Comparison of ENCODE assay signal across 8 mouse cellular contexts in genomic region chr7:45570103-45570741, GRCm38 (mm10). TPM values are rescaled to one million over a fixed set of nuclear protein-coding genes. Genes with fewer than 3 reads are reported as not detected.
DNase-seq lines count a peak whose midpoint lies in the region; ATAC-seq and TF ChIP-seq lines count a peak whose summit lies in the region.

Bcat2 (plus strand) TSS chr7:45570153.

- H3K27ac ChIP-seq in hindbrain, embryonic 11.5 days (ENCODE audit: low read depth, low read length) = peak within 1 kb of the TSS; percentile 74
- H3K27ac ChIP-seq in lung, embryonic 16.5 days (ENCODE audit: low read length) = peak within 1 kb of the TSS; percentile 93

- no peaks in the 10 kb centered on the region for H3K9me3 ChIP-seq in hindbrain, embryonic 11.5 days (ENCODE audit: control insufficient read depth, low read length)
- no peaks in the 10 kb centered on the region for H3K9me3 ChIP-seq in lung, embryonic 16.5 days (ENCODE audit: control insufficient read depth, low read length)

- DNase-seq in Patski (ENCODE audit: low read depth, low spot score) = no peak
- peak; percentile 83 to 89 for DNase-seq in cerebellum, postnatal 14 days
- peak; percentile 37 to 53 for DNase-seq in frontal cortex, postnatal 14 days (ENCODE audit: low spot score in 2 of 2)
- peak; percentile 71 for DNase-seq in hindbrain, embryonic 11.5 days (ENCODE audit: low spot score)
- peak; percentile 69 for DNase-seq in layer of hippocampus, adult 9-11 months
- DNase-seq in ovary, adult 18-20 months (ENCODE audit: low spot score) = peak; percentile 73
- peak; percentile 77 for DNase-seq in thymus, postnatal 0 days (ENCODE audit: low spot score)

- no peaks in the 10 kb centered on the region for H3K27me3 ChIP-seq in Patski
- no peaks in the 10 kb centered on the region for H3K27me3 ChIP-seq in hindbrain, embryonic 11.5 days (ENCODE audit: control insufficient read depth, insufficient read depth, low read length)
- no peaks in the 10 kb centered on the region for H3K27me3 ChIP-seq in lung, embryonic 16.5 days (ENCODE audit: control insufficient read depth, insufficient read depth, low read depth, low read length)

- H3K4me2 ChIP-seq in hindbrain, embryonic 11.5 days (replicated peaks; ENCODE audit: low read depth, low read length) = peak within 1 kb of the TSS; percentile 64
- peak within 1 kb of the TSS; percentile 66 for H3K4me2 ChIP-seq in lung, embryonic 16.5 days (ENCODE audit: low read depth, low read length)

- POLR2A ChIA-PET in Patski (lab: Charles Lee) = no interaction called here

- peak; percentile 55 for ATAC-seq in Patski
- peak; percentile 78 for ATAC-seq in hindbrain, embryonic 11.5 days (ENCODE audit: low FRiP score)
- ATAC-seq in lung, embryonic 16.5 days (ENCODE audit: low read depth) = peak; percentile 72

- WGBS in hindbrain, embryonic 11.5 days = 1% methylated on average over 35 of the region's 42 CpGs
- WGBS in lung, embryonic 16.5 days = under 1% methylated on average over 40 of the region's 42 CpGs

- CTCF ChIA-PET in Patski (lab: Charles Lee) = interaction anchor here (1.9 to 2.8 kb wide), 2 partner anchors 9 to 19 kb away, joined by 6 to 16 read pairs; no protein-coding TSS in a partner anchor

- in situ Hi-C loops in Patski (cut with MboI; ENCODE audit: low pct_unique_long_range_greater_than_20kb) = no loop called here

- TF ChIP-seq CTCF in Patski (IDR thresholded peaks at IDR 0.05) = no peak

- H3K4me3 ChIP-seq in hindbrain, embryonic 11.5 days (ENCODE audit: low read depth, low read length) = peak within 1 kb of the TSS; percentile 72
- H3K4me3 ChIP-seq in lung, embryonic 16.5 days (ENCODE audit: low read length) = peak within 1 kb of the TSS; percentile 78

- no peaks in the 10 kb centered on the region for H3K36me3 ChIP-seq in hindbrain, embryonic 11.5 days (ENCODE audit: control insufficient read depth, insufficient read depth, low read length)
- no peaks in the 10 kb centered on the region for H3K36me3 ChIP-seq in lung, embryonic 16.5 days (ENCODE audit: control insufficient read depth, insufficient read depth, low read length)

- H3K9ac ChIP-seq in hindbrain, embryonic 11.5 days (ENCODE audit: low read depth, low read length) = peak within 1 kb of the TSS; percentile 85
- peak within 1 kb of the TSS; percentile 92 for H3K9ac ChIP-seq in lung, embryonic 16.5 days (ENCODE audit: low read length)

- no peaks in the 10 kb centered on the region for H3K4me1 ChIP-seq in hindbrain, embryonic 11.5 days (replicated peaks; ENCODE audit: control insufficient read depth, insufficient read depth, low read length)
- peaks cover 30% of the 10 kb centered on the region for H3K4me1 ChIP-seq in lung, embryonic 16.5 days (replicated peaks; ENCODE audit: control insufficient read depth, insufficient read depth, low read length)

RNA-seq across cellular contexts. Expression of gene Bcat2, which starts in this region (rescaled TPM):
- polyA plus RNA-seq in Patski (2021) = 57.2 TPM
- polyA plus RNA-seq in hindbrain, embryonic 11.5 days (2014; fragmentation: Nextera tagmentation; extraction: Ambion mirVana) = 26.6 and 31.4 TPM in 2 replicates
- 59.5 and 60.0 TPM in 2 replicates for polyA plus RNA-seq in lung, embryonic 16.5 days (2015; fragmentation: Nextera tagmentation; extraction: Ambion mirVana)
- 86.5 and 87.3 TPM in 2 replicates for polyA plus RNA-seq in thymus, postnatal 0 days (2015; fragmentation: Nextera tagmentation; extraction: Ambion mirVana)
